Mouse (Mus musculus) thymus, postnatal 10 days (tissue): ENCODE data around the gene Ogfr.
A peak's percentile ranks its signal among the peaks of the same experiment; 100 is the strongest.

Experiments used
- DNase-seq, 2 experiments: peaks; one replicate each; pipeline ENCODE4 v3.0.0; 2021; ENCODE audit warnings: low spot score in 2 of 2

Ogfr gene

DNA sequence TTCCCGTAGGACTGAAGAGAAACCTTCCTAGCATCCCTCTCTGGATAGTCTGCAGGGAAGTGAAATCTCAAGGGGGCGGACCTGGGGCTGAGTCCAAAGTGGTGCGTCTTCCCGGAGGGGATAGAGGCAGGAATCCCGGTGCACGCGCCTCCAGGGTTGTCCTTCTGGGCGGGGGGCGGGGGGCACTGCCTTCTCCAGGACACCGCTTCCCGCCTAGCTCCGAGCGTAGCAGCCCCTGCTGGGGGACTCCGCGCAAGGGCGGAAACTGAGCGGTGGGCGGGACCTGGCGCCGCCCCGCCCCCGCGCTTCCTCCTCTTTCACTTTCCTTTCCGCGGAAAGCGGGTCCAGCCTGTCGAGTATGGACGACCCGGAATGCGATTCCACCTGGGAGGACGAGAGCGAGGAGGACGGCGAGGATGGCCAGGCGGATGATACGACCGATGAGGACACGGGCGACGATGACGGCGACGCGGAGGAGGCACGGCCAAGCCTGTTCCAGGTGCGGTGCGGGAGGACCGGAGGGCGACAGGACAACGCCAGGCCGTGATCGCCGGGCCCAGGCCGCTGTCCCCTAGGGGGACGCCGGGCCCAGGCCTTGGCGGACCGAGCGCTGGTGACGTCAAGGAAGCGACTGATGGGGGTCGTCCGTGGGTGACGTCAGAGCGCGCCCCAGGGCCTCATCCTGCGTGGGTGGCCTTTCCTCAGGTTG, at the start of gene Ogfr:
Ogfr (plus strand) TSS at position 123 of the 709 bp plus-strand sequence.
- DNase-seq = peak; percentile 79 to 86

DNA sequence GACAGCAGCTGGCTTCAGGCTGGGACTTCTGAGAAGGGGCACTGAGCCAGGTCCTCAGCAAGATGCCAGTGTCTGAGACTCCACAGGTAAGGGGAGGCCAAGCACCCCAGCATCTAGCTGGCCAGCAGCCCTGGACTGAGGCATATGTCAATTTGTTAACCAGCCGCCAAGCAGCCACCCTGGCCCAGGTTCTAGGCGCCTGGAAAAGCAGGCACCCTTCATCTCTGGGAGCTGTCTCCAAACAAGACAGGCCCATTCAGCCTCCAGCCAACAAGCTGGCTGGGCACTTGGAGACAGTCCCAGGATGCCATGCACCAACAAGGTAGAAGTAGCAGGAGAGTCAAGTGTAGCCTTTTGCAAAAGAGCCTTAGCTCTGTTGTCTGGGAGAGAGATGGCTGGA, 45.4 kb upstream of the Ogfr start:
- no peak for DNase-seq

DNA sequence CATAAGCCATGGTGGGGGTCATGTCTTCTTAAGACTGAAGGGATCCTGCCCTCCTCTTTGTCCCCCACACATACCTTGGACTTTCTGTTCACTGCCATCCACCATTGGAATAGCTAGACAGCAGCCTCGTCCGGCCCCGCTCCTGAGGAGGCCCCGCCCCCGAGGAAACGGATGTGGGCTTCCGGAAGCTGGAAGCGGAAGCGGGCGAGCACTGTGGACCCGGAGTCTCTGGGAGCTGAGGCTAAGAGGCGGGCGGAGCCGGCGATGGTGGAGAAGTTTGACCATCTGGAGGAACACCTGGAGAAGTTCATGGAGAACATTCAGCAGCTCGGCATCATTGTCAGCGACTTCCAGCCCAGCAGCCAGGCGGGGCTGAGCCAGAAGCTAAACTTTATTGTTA, 44.0 kb upstream of the Ogfr start:
- no peak for DNase-seq

DNA sequence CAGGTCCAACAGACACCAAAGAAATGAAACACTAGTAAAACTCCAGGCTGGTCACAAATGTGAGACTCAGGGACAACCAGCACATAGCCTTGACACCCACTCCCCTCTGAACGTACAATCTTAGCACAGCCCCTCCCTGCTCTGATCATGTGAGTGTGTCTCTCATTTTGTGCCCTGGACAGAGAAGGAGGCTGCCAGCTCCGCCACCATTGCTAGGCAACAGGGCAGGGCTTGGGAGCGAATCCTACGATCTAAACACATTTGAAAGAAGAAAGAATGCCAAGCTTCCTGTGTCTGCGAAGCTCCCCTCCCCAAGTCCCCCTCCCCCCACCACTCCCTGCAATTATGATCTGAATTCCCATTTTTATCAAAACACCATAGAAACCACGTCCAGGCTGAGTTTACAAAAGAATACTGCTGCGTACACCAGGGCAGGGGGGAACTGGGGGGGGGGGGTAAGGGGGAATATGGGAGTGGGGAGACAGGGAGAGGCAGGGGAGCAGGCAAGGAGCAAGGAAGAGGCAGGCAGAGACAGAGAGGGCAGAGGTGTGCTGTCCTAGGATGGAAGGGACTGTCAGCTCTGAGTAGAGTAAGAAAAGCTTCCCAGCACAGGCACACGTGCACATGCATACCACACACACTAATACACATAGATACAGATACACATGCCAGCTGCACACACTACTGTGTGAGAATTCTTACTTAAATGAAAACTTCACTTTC, 41.5 kb upstream of the Ogfr start:
- DNase-seq = no peak

DNA sequence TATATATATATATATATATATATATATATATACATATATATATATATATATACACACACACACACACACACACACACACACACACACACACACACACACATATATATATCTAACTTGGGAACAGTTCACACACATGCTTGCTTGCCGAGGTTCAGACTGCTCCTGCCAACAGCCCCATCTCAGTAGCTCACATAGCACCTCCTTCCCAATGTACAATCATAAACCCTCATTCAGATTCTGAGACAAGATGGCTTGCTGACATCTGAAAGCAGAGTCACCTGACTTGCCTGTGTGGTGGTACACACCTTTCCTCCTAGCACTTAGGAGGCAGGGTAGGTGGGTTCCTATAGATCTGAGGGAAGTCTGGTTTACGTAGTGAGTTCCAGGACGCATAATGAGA, 36.7 kb upstream of the Ogfr start:
- DNase-seq = no peak

DNA sequence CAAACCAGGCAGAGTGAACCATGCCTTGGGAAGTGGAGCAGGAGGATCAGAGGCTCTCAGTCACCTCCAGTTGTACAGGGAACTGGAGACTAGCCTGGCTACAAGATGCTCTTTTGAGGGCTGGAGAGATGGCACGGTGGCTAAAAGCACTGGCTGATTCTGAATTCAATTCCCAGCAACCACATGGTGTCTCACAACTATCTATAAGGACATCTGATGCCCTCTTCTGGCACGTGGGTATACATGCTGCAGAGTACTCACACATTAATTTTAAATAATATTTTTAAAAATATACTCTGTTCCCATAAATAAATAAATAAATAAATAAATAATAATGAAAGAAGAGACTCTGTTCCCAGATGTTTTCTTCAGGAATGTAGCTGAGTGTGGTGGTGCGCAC, 33.8 kb upstream of the Ogfr start:
- no peak for DNase-seq

DNA sequence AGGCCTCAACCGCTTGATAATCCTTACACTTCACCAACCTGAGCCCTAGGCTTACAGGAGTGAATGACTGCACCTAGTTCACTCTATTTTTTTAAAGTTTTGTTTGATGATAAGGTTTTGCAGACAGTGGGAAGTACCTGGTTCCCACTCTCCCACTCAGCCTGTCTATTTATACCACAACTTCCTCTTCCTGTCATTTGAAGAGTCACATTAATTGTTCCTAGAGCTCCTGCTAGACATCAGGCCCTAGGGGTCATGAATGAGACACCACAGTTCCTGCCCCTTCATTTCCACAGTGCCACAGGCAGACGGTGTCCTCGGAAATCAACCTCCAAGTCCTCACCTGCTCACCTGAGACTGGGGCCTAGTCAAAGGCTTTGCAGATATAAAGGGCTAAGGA, 32.6 kb upstream of the Ogfr start:
- no peak for DNase-seq

DNA sequence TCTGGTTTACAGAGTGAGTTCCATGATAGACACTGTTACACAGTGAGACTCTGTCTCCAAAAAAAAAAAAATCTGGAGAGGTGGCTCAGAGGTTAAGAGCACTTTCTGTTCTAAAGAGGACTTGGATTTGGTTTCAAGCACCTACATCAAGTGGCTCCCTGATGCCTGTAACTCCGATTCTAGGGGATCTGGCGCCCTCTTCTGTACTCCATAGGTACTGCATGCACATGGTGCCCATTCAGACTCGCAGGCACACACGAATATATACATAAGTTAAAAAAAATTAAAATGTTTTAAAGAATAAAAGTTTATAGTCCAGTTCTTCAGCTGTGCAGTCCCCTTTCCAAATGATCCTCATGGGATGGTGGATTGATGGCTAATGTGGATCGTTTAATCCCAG, 28.8 kb upstream of the Ogfr start:
- no peak for DNase-seq

DNA sequence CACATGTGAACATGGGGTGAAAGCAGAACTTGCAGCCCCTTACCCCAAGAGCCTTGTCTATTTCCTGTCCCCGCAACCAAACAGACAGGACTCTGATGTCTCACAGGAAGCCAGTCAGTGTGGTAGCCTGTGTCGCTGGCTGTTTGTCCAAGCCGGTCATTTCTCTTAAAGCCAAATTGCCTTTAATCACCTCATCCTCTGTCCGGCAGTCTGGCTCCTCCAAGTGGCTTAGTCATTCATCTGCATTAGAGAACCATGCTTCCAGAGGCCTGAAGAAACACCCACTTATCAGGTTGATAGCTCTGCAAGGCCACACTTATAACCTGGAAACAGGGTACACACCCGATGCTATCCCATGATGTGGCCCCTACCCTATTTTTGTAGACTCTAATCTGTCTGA, 26.9 kb upstream of the Ogfr start:
- no peak for DNase-seq

DNA sequence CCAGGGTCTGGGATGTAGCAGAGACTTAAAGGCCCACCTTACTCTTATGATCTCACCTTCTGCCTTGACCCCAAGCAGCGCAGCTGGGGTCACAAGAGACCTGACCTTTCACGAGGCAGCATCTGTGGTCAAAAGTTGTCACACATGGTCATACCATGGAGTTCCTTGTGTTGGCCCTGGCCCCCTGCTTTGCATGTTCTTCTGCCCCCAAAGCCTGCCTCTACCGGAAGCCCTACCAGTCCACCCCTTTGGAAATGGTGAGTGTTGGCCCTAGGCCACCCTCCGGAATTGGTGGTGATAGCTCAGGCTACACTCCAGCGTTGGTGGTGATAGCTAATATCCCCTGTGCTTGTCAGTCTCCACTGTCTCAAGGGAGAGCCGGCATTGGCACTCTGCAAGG, 25.7 kb upstream of the Ogfr start:
- DNase-seq = no peak

DNA sequence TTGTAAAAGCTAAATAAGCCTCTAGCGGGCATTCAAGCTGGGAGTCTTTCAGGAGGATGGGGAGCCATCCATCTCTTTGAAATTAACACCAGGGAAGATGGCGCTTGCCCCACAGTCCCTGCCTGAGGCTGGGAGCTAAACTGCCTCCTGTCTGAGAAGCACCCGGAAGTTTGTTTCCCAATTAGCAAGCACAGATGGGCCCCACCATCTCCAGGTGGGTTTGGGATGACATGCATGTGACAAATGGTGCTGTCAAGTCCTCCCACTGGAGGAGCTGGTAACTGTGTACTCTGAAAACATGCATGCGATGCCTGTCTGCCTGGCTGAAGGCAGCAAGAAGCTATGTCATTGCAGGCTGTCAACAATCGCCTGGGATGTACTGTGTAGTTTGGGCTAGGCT, 25.2 kb upstream of the Ogfr start:
- no peak for DNase-seq

DNA sequence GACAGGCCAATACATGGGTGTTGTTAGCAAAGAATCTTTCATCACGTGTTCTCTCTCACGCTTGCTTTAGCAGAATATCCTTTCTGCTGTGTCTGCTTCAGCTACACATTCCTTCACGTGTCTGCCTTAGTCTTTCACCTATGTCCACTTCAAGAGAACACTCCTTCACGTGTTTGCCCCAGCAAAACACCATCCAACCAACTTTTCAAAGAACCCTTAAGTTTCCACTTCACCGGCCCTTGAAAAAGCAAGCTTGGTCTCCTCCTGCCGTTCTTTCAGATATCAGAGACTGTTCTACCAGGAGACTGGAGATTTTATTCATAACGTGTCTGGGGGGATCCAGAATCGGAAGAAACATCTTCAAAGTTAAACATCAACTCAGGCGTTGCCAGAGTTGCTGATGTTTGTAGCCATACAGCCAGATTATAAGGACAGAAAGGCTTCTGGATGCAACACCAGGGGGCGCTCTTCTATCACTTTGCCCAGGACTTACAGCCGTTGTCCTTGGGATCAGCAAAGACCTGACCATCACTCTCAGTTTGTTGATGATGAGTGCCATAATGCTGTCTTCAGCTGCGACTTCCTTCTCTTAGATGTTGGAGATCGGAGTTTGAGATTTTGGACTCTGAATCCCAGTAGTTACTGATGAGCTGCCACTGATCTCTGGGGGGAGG, 22.7 kb upstream of the Ogfr start:
- DNase-seq = peak in 1 of 2 experiments; percentile 52

DNA sequence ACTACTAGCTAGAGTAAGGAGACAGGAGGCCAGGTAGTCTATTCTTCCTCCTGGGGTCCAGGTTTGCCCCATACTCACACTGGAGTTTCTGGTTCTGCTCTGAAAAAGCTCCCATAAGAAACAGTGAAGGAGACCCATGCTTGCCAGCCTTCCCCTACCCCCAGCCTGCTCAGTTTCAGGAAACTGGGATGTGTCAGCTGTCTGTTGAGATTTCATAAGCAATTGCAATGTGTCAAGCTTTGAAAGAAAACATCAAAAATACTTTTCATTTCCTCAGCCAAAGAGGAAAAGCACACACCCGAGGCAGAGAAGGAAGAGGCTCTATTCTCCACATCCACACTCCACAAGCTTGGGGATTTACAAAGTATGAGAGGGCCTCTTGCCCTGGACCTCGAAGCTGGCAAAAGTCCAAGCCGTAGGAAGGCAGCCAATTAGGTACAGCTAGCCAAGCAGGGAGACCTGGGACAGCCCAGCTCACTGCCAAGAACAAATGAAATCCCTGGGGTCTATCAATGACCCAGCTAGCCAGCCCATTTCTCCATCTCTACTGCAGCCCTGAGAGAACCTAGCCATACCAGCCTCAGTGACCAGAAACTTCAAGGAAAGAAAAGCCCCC, 19.9 kb upstream of the Ogfr start:
- no peak for DNase-seq

DNA sequence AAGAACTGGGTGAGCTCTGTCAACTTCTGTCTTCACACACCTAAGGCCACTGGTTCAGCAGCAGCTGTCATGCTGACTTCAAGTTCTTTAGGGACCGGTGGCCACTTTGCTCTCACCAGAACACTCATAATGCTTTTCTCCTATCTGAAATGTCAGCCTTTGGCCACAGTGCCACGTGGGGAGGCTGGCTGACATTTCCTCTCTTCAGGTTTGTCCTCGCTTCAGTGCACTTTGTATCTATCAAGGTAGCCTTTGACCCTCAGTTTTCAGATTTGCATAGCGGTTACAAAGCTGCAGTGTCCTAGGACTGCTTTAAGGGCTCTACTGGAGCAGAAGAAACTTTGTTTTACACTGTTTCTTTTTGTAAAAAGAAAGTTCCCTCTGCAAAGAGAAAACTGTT, 12.6 kb upstream of the Ogfr start:
- no peak for DNase-seq

DNA sequence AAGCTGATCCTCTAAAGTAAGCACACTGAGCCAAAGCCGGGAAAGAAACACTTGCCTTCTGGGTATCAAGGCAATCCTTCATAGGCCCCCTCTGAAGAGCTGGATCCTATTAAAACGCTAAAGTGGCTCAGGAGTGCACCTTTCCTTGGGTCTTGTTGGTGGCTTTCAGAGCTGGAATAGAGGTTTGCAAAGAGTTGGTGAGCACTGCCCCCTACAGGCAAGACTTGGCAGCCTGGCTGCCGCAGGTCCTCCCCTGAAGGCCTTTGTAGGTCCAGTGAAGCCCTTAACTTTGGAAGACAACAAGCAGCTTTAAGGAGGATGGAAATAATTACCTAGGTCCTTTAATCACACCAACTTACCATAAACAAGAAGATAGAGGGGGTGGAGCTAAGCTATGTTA, 10.4 kb upstream of the Ogfr start:
- peak in 1 of 2 experiments; percentile 67 for DNase-seq

DNA sequence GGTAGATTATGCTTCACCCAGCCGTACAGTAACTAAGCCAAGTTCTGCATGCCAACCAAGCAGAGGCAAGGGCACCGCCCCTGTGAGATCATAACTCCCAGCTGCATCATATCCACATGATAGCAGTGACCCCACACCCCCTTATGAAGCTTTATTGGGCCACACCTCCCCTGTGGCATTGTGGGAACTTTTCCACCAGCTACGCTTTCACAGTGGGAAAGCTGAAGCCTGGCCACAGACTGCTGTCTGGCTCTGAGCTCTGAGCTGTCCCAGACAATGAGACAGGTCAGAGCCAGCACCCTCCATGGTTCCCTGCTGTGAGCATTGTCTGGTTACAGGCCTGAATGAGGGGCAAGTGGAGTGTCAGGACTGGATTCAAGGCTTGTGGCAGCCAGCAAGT, 8.0 kb upstream of the Ogfr start, which contains the start of gene Mrgbp:
Mrgbp (plus strand) TSS at position 303 of the 400 bp plus-strand sequence.
- DNase-seq = no peak

DNA sequence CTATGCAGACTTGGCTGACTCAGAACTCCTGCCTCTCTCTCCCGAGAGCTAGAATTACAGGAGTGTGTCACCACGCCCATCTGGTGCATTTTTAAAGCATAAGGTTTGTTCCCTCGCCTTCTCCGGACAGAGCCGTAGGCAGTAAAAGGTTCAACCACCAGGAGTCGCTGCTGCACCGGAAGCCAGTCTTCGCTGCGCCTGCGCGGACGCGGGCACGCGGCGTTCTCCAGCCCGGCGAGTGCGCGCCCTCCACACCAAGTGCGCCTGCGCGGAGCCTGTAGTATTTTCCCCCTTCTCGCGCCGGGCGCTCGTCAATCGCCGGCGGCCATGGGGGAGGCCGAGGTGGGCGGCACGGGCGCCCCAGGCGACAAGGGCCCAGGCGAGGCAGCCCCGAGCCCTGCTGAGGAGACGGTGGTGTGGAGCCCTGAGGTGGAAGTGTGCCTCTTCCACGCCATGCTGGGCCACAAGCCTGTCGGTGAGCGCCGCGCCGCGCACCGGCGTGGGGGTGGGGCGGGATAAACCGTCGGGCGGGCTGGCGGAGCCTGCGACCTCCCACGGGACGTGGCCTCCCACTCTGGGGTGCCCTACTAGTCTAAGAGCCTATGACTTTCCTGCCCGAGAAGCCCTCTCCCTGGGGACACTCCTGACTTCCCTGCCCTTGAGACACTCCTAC, 6.4 kb upstream of the Ogfr start:
- peak; percentile 92 to 99 for DNase-seq

DNA sequence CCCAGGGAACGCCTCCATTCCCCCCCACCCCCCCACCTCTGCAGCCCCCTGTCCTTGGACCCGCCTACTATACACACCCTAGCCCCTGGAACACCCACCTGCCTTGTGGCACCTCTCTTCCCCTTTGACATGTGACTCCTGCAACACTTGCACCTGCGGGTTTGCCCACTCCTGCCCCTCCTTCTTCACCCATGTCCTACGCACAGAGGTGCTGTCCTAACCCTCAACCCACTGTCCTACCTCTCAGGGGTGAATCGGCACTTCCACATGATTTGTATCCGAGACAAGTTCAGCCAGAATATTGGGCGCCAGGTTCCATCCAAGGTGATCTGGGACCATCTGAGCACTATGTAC, 5.9 kb upstream of the Ogfr start:
- DNase-seq = peak in 1 of 2 experiments; percentile 51

DNA sequence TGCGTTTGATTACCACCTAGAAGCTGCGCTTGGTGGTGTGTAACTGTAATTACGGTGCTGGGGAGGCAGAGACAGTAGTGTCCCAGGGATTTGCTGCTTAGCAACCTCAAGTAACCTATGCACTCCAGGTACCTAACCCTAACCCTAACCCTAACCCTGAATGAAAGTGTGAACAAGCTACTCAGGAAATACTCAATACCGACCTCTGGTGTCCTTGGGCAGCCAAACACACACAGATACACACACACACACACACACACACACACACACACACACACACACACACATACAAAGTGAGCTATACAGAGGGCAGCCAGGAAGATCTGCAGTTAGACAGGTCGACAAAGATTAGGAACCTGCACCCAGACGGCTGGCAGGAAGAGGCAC, 316 bp upstream of the Ogfr start:
- no peak for DNase-seq

DNA sequence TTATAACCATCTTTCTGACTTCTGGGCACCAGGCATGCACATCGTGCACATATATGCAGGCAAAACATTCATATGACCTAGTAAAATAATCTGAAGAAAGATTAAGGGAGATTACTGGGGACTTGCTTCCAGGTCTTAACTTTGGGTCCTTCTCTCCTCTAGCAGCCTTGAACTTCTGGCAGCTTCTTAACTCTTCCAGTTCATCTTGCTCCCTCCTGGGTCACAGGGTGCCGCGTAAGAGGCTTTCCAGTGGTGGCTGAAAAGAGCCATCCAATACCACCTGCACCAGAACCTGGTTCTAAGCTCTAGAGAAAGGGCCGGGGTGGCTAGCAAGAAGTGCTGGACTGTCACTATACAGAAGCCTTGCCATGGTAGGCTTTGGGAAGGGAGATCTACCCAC, 8.4 kb downstream of the Ogfr start, which contains the start of gene Col9a3:
Col9a3 (plus strand) TSS at position 301 of the 400 bp plus-strand sequence.
- no peak for DNase-seq

DNA sequence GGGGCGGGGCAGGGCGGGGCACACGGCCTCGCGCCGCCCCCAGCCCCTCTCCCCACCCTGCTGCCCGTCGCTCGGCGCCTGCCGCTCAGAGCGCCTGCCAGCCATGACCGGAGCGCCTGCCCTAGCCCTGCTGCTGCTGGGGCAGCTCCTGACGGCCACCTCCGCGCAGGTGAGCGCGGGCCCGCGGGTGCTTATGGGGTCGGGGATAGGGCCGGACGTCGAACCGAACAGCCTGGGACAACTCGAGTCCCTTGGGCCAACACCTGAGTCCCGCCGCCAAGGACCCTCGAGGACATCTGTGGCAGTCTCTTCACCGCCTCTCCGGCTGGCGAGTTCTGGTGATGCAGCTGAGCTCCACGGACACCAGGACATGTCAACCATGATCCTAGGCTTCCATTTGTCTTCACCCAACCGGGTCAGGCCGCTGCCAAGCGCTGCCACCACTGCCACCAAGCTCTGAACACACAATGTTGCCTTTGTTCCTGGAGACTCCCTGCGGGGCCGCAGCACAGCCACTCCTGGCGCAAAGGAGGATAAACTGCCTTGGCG, 9.2 kb downstream of the Ogfr start:
- DNase-seq = no peak

DNA sequence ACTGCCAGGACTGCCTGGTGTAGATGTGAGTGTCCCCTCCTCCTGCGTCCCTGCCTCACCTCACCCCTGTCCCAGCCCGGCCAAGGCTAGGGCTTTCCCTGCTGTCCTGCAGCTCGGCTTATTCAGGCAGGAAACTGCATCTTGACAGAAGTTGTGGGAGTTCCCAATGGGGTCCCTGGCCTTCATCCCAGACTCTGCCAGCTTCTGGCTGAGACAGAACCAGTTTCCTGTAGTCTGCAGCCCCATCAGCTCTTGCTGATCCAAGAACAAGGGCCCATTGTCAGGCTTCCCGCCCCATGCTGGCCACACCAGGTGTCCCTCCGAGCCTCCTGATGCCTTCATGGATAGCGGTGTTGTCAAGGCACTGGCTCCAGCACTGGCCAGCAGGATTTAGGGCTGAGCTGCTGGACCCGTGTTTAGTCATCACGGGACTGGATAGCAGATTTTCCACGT, 11.6 kb downstream of the Ogfr start:
- DNase-seq = no peak
